Mouse (Mus musculus) cortical plate, adult 2 months (tissue): ENCODE data around the gene Pan2.

Source experiments
- CTCF ChIP-seq: fragments of 200-500 bp; IDR thresholded peaks from 2 replicates; pipeline ENCODE4 v1.5.1; 2011; ENCODE audit warnings: mild to moderate bottlenecking, control low read depth, low read length; ENCODE audit not compliant: insufficient read depth; ENCODE audit errors: extremely low read depth
- POLR2A ChIP-seq: fragments of 200-500 bp; IDR thresholded peaks from 2 replicates; pipeline ENCODE4 v1.6.1; 2011; ENCODE audit warnings: mild to moderate bottlenecking, low read length, control low read depth; ENCODE audit not compliant: insufficient read depth; ENCODE audit errors: extremely low read depth

DNA sequence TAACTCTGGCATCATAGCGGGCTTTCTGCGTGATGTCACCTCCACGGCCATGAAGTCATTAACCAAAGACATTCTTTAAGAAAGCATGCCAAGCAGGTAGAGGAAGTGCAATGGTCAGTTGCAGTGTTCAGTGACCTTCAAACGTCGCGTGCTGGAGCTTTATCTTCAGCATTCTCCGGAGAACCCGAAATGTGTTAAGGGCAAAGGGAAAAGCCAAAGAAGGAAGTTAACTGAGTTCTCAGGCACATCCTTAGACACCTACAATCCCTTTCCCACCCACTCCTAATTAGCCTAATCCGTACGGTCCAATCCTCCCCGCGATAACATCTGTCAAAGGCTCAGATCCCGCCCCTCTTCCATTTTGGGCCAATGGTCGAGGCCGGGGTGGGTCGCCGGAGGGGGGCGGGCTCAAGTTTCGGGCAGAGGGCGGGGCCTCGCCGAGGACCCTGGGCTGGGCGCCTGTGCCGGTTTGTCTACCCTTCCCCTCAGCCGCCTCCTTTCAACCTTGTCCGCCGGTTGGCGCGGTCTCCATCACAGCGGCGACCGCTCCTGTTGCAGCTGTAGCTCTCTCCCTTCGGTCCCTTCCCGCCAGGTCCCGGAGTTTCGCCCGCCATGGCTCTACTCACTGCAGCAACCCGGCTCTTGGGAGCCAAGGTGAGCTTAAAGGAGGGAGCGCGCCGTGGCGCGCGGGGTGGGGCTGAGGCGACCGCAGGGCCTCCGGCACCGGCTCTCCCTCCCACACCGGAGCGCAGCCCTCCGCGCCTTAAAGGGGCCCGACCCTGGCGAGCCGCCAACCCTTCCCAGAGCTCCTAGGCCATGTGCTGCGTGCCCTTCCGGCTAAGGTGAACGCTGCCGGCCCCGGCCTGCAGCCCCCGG is 34.4 kb downstream of the Pan2 start, which contains the start of gene Cs:
- TF ChIP-seq POLR2A: peak; percentile 85; the same call in 1 of the 2 replicates
- TF ChIP-seq CTCF: no peak
